Comparison of ENCODE assay signal across 8 mouse cellular contexts in the genomic region with DNA sequence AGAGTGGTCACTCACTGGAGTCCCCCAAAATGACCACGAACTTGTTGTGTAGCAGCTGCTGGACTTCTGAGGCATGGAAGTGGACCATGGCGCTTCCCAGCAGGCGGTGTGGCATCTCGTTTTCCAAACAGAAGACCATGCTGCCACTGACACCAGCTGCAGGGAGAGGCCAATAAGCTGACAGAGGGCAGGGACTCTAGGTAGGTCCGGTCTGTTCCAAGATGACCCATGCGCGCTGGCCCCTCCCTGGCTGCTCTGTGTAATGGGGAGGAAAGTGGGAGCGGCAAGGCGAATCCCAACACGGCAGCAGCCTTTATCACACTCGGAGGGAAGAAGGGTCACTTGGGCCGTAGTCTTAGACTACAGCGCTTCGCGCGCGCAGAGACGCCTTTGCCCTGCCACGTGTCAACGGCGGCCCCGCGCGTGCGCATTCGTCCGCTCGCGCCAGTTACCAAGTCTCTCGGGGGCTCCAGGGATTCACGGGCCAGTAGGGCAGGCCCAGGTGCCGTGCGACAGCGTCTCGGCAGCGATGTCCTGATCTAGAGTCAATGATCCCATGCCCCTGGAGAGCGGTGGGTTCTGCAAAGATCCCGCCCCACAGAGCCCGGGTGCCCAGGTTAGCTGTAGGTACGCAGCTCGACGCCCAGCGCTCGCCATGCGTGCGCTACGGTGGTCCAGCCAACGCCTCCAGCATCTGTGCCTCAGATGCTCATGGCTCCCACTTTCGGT. TPM values are rescaled to one million over a fixed set of nuclear protein-coding genes. Genes with fewer than 3 reads are reported as not detected.
A peak's percentile ranks its signal among the peaks of the same experiment; 100 is the strongest.
DNase-seq lines count a peak whose midpoint lies in the region; ATAC-seq and TF ChIP-seq lines count a peak whose summit lies in the region.

No protein-coding gene starts in this region.

- peak overlapping the region; percentile 89 for H3K27ac ChIP-seq in forebrain, embryonic 13.5 days
- peak overlapping the region; percentile 99 for H3K27ac ChIP-seq in layer of hippocampus, adult 2 months
- H3K27ac ChIP-seq in lung, embryonic 14.5 days (ENCODE audit: low read depth): peak overlapping the region; percentile 84

- peak overlapping the region; percentile 85 for H3K4me2 ChIP-seq in forebrain, embryonic 13.5 days
- peak overlapping the region; percentile 94 for H3K4me2 ChIP-seq in lung, embryonic 14.5 days

- H3K36me3 ChIP-seq in G1E (replicated peaks): peaks cover 67% of the 10 kb centered on the region
- H3K36me3 ChIP-seq in forebrain, embryonic 13.5 days (ENCODE audit: poor library complexity, severe bottlenecking): peaks cover 7% of the 10 kb centered on the region; the same call in 1 of the 2 replicates
- H3K36me3 ChIP-seq in lung, embryonic 14.5 days (ENCODE audit: insufficient read depth): peaks cover 19% of the 10 kb centered on the region; the same call in 1 of the 2 replicates

- ATAC-seq in G1E (ENCODE audit: extremely low read depth, insufficient number of reproducible peaks, low FRiP score, poor library complexity, severe bottlenecking): no peak
- ATAC-seq in forebrain, embryonic 13.5 days: peak; percentile 75
- peak; percentile 60 for ATAC-seq in lung, embryonic 14.5 days (ENCODE audit: insufficient read depth)
- ATAC-seq in neutrophil, adult 5-6 weeks (ENCODE audit: extremely low read depth, insufficient number of reproducible peaks, low FRiP score, poor library complexity, severe bottlenecking): peak; percentile 5; the same call in 1 of the 2 replicates

- no peaks in the 10 kb centered on the region for H3K9me3 ChIP-seq in G1E (replicated peaks)
- H3K9me3 ChIP-seq in forebrain, embryonic 13.5 days (replicated peaks): no peaks in the 10 kb centered on the region
- H3K9me3 ChIP-seq in lung, embryonic 14.5 days (ENCODE audit: low read depth, low read length): no peaks in the 10 kb centered on the region

- 17% methylated on average over 49 of the region's 49 CpGs for WGBS in forebrain, embryonic 13.5 days
- WGBS in lung, embryonic 14.5 days: 12% methylated on average over 49 of the region's 49 CpGs

- peak overlapping the region; percentile 90 for H3K4me3 ChIP-seq in G1E (ENCODE audit: low read depth, low read length)
- H3K4me3 ChIP-seq in forebrain, embryonic 13.5 days: peak overlapping the region; percentile 77
- H3K4me3 ChIP-seq in layer of hippocampus, adult 2 months: peak overlapping the region; percentile 76
- H3K4me3 ChIP-seq in lung, embryonic 14.5 days (ENCODE audit: low read depth, low read length): peak overlapping the region; percentile 72

- peaks cover 48% of the 10 kb centered on the region for H3K4me1 ChIP-seq in G1E (ENCODE audit: insufficient read depth, low read depth, low read length)
- H3K4me1 ChIP-seq in forebrain, embryonic 13.5 days: peaks cover 40% of the 10 kb centered on the region
- H3K4me1 ChIP-seq in lung, embryonic 14.5 days (ENCODE audit: insufficient read depth): peaks cover 14% of the 10 kb centered on the region; the same call in 1 of the 2 replicates

- peak overlapping the region; percentile 88 for H3K9ac ChIP-seq in forebrain, embryonic 13.5 days
- peak overlapping the region; percentile 83 for H3K9ac ChIP-seq in lung, embryonic 14.5 days

- no peak for TF ChIP-seq CTCF in G1E (IDR thresholded peaks at IDR 0.05; ENCODE audit: low read depth, low read length)
- no peak for TF ChIP-seq CTCF in layer of hippocampus, adult 2 months (conservative IDR thresholded peaks at IDR 0.05)
- TF ChIP-seq CTCF in lung, embryonic 14.5 days (IDR thresholded peaks at IDR 0.05; ENCODE audit: low read depth): no peak

- peak; percentile 76 for DNase-seq in G1E (ENCODE audit: low spot score)
- DNase-seq in c-Kit-positive CD71-negative TER-119-negative erythroid progenitor cells, embryonic 14.5 days (ENCODE audit: low read depth): peak; percentile 50
- peak; percentile 84 for DNase-seq in heart, postnatal 4 days
- peak; percentile 56 to 73 for DNase-seq in layer of hippocampus, adult 2 months (ENCODE audit: low spot score in 2 of 2)
- DNase-seq in lung, embryonic 14.5 days: peak; percentile 88
- DNase-seq in thymus, postnatal 14 days: peak; percentile 89

- H3K27me3 ChIP-seq in G1E (ENCODE audit: insufficient read depth, low read length): no peaks in the 10 kb centered on the region
- no peaks in the 10 kb centered on the region for H3K27me3 ChIP-seq in forebrain, embryonic 13.5 days
- no peaks in the 10 kb centered on the region for H3K27me3 ChIP-seq in lung, embryonic 14.5 days (ENCODE audit: insufficient read depth, low read length)

RNA-seq across cellular contexts. Expression of a gene that starts 0.6 kb away (rescaled TPM):
- total RNA-seq in G1E (2014; fragmentation: Nextera tagmentation) (55.2 and 58.9 TPM in 2 replicates), G1E (2017) (180 and 190 TPM in 2 replicates)
- 12.6 and 20.2 TPM in 2 replicates for polyA plus RNA-seq in G1E (2012)
- 125 and 130 TPM in 2 replicates for polyA plus RNA-seq in forebrain, embryonic 13.5 days (2015; fragmentation: Nextera tagmentation; extraction: Ambion mirVana)
- total RNA-seq in heart, postnatal 4 days (2021): 10 to 100 TPM; 39.0 to 45.3 TPM
- total RNA-seq in layer of hippocampus, adult 2 months (2021): 100 to 1,000 TPM in 1 of 2 experiments, 10 to 100 TPM in 1; 91.3 to 104 TPM
- polyA plus RNA-seq in lung, embryonic 14.5 days (2014; fragmentation: Nextera tagmentation; extraction: Ambion mirVana): 63.3 and 66.0 TPM in 2 replicates
- 208 and 223 TPM in 2 replicates for total RNA-seq in neutrophil, adult 5-6 weeks (2017)

RNA-seq across cellular contexts. Expression of a gene that starts 0.9 kb away (rescaled TPM):
- total RNA-seq in G1E (2014; fragmentation: Nextera tagmentation): 16.9 and 17.6 TPM in 2 replicates
- 13.9 and 20.0 TPM in 2 replicates for total RNA-seq in G1E (2017)
- polyA plus RNA-seq in G1E (2012): 17.4 and 19.7 TPM in 2 replicates
- polyA plus RNA-seq in forebrain, embryonic 13.5 days (2015; fragmentation: Nextera tagmentation; extraction: Ambion mirVana): 9.0 and 10.2 TPM in 2 replicates
- 1 to 10 TPM; 5.6 to 6.2 TPM for total RNA-seq in heart, postnatal 4 days (2021)
- total RNA-seq in layer of hippocampus, adult 2 months (2021): 10 to 100 TPM; 23.0 to 27.3 TPM
- 10.8 and 13.5 TPM in 2 replicates for polyA plus RNA-seq in lung, embryonic 14.5 days (2014; fragmentation: Nextera tagmentation; extraction: Ambion mirVana)
- 16.9 TPM in 2 replicates for total RNA-seq in neutrophil, adult 5-6 weeks (2017)

RNA-seq across cellular contexts. Expression of a gene that starts 17.3 kb away (rescaled TPM):
- not detected in 2 replicates for total RNA-seq in G1E (2014; fragmentation: Nextera tagmentation)
- not detected in 2 replicates for total RNA-seq in G1E (2017)
- polyA plus RNA-seq in G1E (2012): not detected in 2 replicates
- polyA plus RNA-seq in forebrain, embryonic 13.5 days (2015; fragmentation: Nextera tagmentation; extraction: Ambion mirVana): not detected in 2 replicates
- total RNA-seq in heart, postnatal 4 days (2021): not detected
- not detected for total RNA-seq in layer of hippocampus, adult 2 months (2021)
- polyA plus RNA-seq in lung, embryonic 14.5 days (2014; fragmentation: Nextera tagmentation; extraction: Ambion mirVana): not detected in 2 replicates
- total RNA-seq in neutrophil, adult 5-6 weeks (2017): not detected in 2 replicates

RNA-seq across cellular contexts. Expression of a gene that starts 18.5 kb away (rescaled TPM):
- total RNA-seq in G1E (2014; fragmentation: Nextera tagmentation): not detected in 2 replicates
- total RNA-seq in G1E (2017): not detected in 2 replicates
- polyA plus RNA-seq in G1E (2012): not detected in 2 replicates
- polyA plus RNA-seq in forebrain, embryonic 13.5 days (2015; fragmentation: Nextera tagmentation; extraction: Ambion mirVana): 0.25 and 0.48 TPM in 2 replicates
- total RNA-seq in heart, postnatal 4 days (2021): not detected
- total RNA-seq in layer of hippocampus, adult 2 months (2021): not detected
- not detected in 2 replicates for polyA plus RNA-seq in lung, embryonic 14.5 days (2014; fragmentation: Nextera tagmentation; extraction: Ambion mirVana)
- total RNA-seq in neutrophil, adult 5-6 weeks (2017): not detected in 2 replicates

RNA-seq across cellular contexts. Expression of a gene that starts 18.5 kb away (rescaled TPM):
- total RNA-seq in G1E (2014; fragmentation: Nextera tagmentation): not detected in 2 replicates
- total RNA-seq in G1E (2017): not detected in 2 replicates
- not detected in 2 replicates for polyA plus RNA-seq in G1E (2012)
- polyA plus RNA-seq in forebrain, embryonic 13.5 days (2015; fragmentation: Nextera tagmentation; extraction: Ambion mirVana): 0.09 and 0.34 TPM in 2 replicates
- not detected for total RNA-seq in heart, postnatal 4 days (2021)
- not detected for total RNA-seq in layer of hippocampus, adult 2 months (2021)
- not detected in 2 replicates for polyA plus RNA-seq in lung, embryonic 14.5 days (2014; fragmentation: Nextera tagmentation; extraction: Ambion mirVana)
- total RNA-seq in neutrophil, adult 5-6 weeks (2017): not detected in 2 replicates
